Mouse (Mus musculus) macrophage (primary cell): ENCODE results near the gene Cdh13. TPM values are rescaled to one million over a fixed set of nuclear protein-coding genes. Genes with fewer than 3 reads are reported as not detected.

Experiments
- H3K27ac ChIP-seq: fragments of 350-480 bp; formaldehyde crosslinking; 2 replicates; pipeline ENCODE4 v1.9.0; 2021
- H3K36me3 ChIP-seq: fragments of 350-480 bp; formaldehyde crosslinking; 2 replicates; pipeline ENCODE4 v1.9.0; 2021; ENCODE audit errors: inconsistent target
- H3K4me3 ChIP-seq: fragments of 350-480 bp; formaldehyde crosslinking; 2 replicates; pipeline ENCODE4 v1.9.0; 2021; ENCODE audit errors: inconsistent target
- H3K79me2 ChIP-seq: fragments of 350-480 bp; formaldehyde crosslinking; 2 replicates; pipeline ENCODE4 v1.9.0; 2021; ENCODE audit errors: inconsistent target
- WGBS: methylation state at CpG from one replicate; pipeline ENCODE4 v1.1.7; 2026; ENCODE audit warnings: inconsistent platforms; ENCODE audit not compliant: missing documents; 5-methylcytosine and 5-hydroxymethylcytosine counted together
- polyA plus RNA-seq: library from polyadenylated mRNA; stranded (reverse); fragments of 250-400 nt; gene quantifications from 3 replicates; pipeline ENCODE4 v1.2.4, GENCODE M21; 2018; ENCODE audit warnings: inconsistent platforms

The Cdh13 gene
- polyA plus RNA-seq, 1 experiment from 2014 or later: not detected

DNA sequence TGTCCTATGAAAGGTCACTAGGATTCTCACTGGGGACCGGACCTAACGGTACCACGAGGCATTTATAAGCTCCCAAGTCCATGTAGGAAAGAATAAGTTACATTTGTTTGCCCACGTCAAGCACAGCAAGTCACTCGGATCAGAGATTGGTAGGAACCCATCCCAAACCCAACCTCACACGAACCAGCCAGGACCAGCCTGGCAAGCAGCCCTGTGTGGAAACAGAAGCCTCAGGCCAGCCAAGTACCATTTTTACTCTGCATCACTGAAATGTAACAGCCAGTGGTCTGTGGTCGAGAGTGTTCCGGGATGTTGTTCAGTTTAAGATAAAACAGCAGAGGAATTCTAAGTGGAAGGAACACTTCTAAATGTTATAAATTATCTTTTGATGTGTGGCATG, 587.2 kb downstream of the Cdh13 start:
- Histone ChIP-seq H3K36me3 (no peaks in the 10 kb centered on the region), H3K27ac (no peak overlapping the region), H3K79me2 (no peaks in the 10 kb centered on the region), H3K4me3 (no peak overlapping the region)
- WGBS: 93% methylated on average over 8 of the region's 8 CpGs

DNA sequence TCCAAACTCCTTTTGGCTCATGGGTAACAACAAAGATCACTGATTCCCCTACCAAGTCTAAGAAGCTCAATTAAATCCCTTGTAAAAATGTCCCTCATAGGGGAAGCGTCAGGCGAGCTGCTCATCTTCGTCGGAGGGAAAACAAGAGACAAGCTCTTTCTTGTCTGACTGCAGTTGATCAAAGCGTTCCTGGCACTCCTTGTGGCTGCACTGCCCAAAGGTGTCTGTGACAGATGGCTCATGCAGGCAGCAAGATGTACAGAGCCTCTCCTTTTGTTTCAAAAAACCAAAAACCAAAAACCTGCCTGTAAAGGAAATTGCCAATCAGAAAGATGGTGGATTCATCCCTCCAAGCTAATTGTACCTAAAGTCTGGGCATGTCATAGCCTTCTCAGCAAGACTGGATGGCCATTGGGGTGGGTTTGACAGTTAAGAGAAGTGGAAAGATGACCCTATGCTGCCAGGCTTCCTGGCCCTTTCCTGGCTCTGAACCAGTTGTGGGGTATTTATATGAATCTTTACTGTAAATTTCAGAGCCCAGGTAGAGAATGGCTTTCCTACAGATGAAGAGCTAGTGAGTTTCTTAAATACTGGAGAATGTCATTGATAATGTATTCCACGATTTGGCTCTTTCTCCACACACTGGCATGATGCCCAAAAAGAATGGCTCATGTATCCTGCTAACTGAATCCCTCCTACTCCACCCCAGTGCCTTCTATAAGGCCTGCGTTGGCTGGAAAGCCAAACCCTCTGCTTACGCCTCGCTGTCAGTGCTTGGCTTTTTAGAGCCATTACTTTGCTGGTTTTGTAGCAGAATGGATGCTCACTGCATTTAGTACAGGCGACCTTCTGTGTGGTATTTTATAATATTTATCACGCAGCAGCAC, 596.6 kb downstream of the Cdh13 start:
- Histone ChIP-seq H3K4me3 (no peak overlapping the region), H3K79me2 (no peaks in the 10 kb centered on the region), H3K36me3 (no peaks in the 10 kb centered on the region), H3K27ac (no peak overlapping the region)
- WGBS: 82% methylated on average over 11 of the region's 11 CpGs

GRCm38 (mm10) chr8:118884296-118884695, 600.8 kb downstream of the Cdh13 start:
- Histone ChIP-seq H3K27ac (no peak overlapping the region), H3K36me3 (no peaks in the 10 kb centered on the region), H3K79me2 (no peaks in the 10 kb centered on the region), H3K4me3 (no peak overlapping the region)
- WGBS: 91% methylated on average over 8 of the region's 8 CpGs

DNA sequence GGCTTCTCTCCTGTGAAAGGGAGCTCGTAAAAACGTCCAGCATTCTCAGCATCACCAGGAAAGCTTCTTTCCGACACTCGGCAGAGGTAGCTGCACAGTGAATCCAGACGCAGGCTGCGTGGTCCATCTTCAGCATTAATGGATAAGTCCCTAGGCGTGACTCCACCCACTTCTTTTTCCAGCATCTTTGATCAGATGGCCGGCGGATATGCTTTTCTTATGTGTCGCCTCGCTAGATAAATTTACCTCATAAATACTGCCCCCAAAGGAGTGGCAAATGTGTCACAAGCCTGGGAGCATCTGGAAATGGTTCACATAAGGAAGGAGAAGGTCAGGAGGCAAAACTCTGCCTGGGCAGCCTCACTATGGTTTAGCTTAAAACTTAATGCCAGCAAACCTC, 601.5 kb downstream of the Cdh13 start:
- 83% methylated on average over 11 of the region's 11 CpGs for WGBS
- Histone ChIP-seq H3K79me2 (no peaks in the 10 kb centered on the region), H3K27ac (no peak overlapping the region), H3K4me3 (no peak overlapping the region), H3K36me3 (no peaks in the 10 kb centered on the region)

DNA sequence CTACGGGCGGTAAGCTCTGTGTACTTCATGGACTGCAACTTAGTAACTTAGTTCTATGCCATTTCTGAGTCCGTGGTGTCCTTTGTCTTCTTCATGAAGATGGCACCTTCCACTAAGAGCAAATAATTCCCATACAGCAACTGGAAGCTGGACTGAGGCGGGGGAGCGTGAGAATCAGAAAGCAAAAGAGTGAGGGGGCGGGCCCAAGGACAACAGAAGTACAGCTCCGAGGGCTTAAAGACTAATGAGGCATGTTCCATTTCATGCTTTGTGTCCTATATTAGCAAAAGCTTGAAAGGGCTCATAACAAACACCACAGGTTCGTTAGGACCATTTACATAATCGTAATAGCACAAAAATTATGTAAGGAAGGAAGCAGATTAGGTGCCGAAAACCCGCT, 618.9 kb downstream of the Cdh13 start:
- Histone ChIP-seq H3K36me3 (no peaks in the 10 kb centered on the region), H3K4me3 (no peak overlapping the region), H3K27ac (no peak overlapping the region), H3K79me2 (no peaks in the 10 kb centered on the region)
- WGBS: 88% methylated on average over 11 of the region's 11 CpGs

DNA sequence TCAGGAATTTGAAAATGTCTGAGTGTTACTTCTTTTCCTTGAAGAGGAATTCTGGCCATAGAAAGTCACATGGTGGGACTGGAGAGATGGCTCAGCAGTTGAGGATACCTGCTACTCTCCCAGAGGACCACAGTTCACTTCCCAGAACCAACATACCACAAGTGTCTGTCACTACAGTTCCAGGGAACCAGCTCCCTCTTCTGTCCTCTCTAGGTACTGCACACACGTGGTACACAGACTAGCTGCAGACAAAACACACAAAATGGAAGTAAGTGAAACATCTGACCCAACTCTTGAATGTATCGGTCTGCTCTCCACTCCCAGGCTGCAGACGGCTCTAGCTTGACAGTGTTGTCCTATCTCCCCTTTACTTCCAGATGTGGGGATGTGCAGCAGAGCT, 633.0 kb downstream of the Cdh13 start:
- 85% methylated on average over 3 of the region's 3 CpGs for WGBS

DNA sequence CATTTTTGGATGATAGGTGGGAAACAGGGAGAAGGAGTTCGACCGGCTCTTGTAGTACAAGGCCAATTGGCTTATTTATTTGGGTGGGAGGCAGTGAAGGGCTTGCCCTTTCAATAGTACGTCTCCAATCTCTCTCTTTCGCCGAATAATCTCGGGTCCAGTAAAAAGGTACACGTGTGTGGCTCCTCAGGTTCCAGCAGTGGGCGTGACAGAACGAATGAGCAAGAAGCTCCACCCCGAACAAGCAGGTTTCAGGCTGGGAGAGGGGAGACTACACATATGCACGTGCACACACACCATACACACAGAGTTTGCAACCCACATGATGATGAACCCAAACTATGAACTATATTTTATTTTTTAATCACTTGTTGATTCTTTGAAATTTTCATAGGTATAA, 653.9 kb downstream of the Cdh13 start:
- WGBS: 42% methylated on average over 10 of the region's 11 CpGs
- Histone ChIP-seq H3K79me2 (no peaks in the 10 kb centered on the region), H3K27ac (no peak overlapping the region), H3K36me3 (no peaks in the 10 kb centered on the region), H3K4me3 (no peak overlapping the region)

More for the DNA sequence above, 633.0 kb downstream of the Cdh13 start:
- H3K4me3 ChIP-seq: no peak overlapping the region
- no peaks in the 10 kb centered on the region for H3K79me2 ChIP-seq
- no peaks in the 10 kb centered on the region for H3K36me3 ChIP-seq
- H3K27ac ChIP-seq: no peak overlapping the region

GRCm38 (mm10) chr8:118938025-118938424, 654.5 kb downstream of the Cdh13 start:
- Histone ChIP-seq H3K36me3 (no peaks in the 10 kb centered on the region), H3K4me3 (no peak overlapping the region), H3K27ac (no peak overlapping the region), H3K79me2 (no peaks in the 10 kb centered on the region)
- WGBS: 53% methylated on average over 8 of the region's 8 CpGs

DNA sequence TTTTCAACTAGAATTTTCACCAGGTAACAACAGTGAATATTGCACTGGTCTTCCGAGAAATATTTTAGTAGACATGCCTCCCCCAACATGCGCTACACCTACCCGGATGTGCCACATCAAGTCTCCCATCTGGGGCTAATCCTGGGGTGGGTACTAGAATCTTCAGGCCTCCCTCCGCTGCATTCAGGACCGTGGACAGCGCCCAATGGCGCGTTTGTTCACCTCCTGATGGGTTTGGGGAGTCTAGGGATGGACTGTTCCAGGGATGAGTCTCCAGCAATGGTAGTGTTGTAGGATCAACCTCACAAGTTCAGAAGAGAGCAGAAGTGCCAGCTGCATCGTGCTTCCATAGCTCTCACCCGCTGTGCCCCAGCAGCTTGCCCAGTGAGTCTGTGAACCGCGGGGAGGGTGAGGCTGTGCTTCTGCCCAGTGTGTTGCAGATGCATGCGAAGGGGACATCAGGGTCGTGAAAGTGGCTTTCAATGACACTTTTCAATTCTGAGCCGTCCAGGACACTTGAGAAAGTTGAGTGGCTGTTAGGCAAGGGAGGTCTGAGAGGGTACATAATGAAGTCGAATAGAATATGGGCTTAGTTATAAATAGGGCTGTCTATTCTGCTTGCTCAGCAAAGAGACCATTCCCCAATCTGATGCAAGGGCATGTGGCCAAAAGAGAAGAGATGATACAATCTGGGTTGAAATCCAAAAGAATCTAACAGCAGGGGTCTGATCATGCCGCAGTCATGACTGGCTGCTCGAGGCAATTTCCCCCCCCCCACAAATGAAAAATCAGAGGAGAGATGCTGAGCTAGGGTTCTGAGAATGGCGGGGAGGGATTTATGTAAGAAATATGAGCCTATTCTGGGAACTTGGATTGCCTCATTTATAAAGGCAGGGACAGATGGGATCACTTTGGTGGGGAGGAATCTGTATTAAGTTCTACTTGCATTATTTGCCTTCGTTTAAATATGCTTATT, 668.5 kb downstream of the Cdh13 start:
- no peak overlapping the region for H3K27ac ChIP-seq
- no peak overlapping the region for H3K4me3 ChIP-seq
- 64% methylated on average over 20 of the region's 20 CpGs for WGBS
- H3K36me3 ChIP-seq: no peaks in the 10 kb centered on the region
- no peaks in the 10 kb centered on the region for H3K79me2 ChIP-seq

- Histone ChIP-seq H3K36me3 (no peaks in the 10 kb centered on the region), H3K27ac (no peak overlapping the region), H3K79me2 (no peaks in the 10 kb centered on the region), H3K4me3 (no peak overlapping the region)
- WGBS: 90% methylated on average over 3 of the region's 3 CpGs
Observed at GRCm38 (mm10) chr8:118956109-118956508, 672.6 kb downstream of the Cdh13 start.

DNA sequence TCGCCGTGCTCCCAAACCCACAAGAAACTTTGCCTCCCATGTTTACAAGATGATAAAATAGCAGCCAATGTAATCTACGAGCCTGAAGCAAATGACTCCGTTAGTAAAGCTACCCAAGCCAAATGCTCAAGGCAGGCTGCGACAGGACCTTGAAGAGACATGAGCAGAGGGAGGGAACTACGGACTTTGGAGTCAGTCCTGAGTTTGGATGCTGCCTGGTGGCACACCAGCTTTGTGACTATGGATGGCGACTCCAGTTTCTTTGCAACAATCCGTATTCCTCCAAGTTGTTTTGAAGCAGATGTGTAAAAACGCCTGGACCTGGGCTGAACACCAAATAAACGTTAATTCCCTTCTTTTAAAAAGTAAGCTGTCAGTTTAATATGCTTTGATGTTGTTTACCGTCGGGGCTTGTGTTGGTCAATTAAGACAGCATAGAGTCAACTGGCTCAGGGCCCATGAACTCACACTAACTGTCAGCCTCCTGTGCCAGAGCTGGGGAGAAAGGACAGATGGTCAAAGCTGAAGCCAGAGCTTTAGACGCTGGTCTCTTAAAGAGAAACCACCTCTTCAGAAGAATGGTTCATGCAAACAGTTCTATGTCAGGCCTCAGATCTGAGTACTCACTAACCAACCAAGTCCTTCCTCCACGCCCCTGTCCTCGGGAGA, 678.5 kb downstream of the Cdh13 start:
- H3K27ac ChIP-seq: no peak overlapping the region
- no peaks in the 10 kb centered on the region for H3K79me2 ChIP-seq
- no peak overlapping the region for H3K4me3 ChIP-seq
- H3K36me3 ChIP-seq: no peaks in the 10 kb centered on the region
- whole genome bisulfite sequencing: 84% methylated on average over 15 of the region's 15 CpGs

DNA sequence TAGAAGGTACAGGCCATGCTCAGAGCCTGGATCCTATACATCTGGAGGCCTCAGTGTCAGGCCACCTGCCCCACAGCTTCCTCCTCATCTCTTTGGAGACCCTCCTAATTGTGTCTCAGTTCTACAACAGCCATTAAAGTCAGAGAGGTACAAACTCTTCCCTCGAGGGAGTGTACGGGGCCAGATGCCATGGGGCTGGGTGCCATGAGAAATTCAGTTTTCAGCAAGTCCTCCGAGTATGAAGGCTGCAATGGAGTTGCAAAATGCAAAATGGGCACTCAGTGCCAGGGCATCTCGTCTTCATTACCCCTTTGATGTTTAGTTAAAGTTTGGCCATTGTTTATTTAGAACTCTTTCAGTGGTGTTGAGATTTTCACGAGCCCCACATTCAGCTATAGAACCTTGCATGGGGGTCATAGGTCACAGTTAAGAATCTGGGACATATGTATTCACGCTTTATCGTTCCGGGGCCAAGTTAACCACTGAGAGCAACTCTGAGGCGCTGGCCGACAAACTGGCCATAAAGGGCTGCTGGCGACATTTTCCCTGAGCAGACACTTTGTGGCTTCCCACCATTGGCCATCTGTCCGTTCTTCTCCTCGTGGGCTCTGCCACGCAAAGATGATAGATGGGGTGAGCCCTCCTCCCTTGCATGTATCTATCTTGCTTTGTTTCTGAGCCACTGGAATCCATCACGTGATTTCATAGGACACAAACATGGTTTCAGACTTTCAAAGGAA, 681.7 kb downstream of the Cdh13 start:
- 85% methylated on average over 14 of the region's 15 CpGs for WGBS
- Histone ChIP-seq H3K79me2 (no peaks in the 10 kb centered on the region), H3K27ac (no peak overlapping the region), H3K36me3 (no peaks in the 10 kb centered on the region), H3K4me3 (no peak overlapping the region)

DNA sequence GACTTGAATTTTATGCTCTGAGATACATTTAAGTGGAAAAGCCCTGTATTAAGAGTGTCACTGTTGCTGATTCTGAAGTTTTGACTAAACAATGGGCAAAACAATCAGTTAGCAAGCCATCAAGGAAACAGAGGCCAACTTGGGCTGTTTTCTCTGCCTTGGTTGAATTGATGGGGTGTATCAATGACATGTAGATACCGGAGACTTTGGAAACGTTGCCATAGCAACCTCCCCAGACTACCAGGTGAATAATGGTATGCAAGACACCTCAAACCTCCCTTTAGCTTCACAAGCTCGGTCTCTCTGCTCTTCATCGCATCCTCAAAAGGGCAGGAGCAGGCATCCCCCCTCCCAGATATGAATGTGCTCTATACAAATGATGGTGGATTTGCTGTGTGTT, 685.4 kb downstream of the Cdh13 start:
- H3K79me2 ChIP-seq: no peaks in the 10 kb centered on the region
- no peak overlapping the region for H3K4me3 ChIP-seq
- 69% methylated on average over 4 of the region's 4 CpGs for WGBS
- no peak overlapping the region for H3K27ac ChIP-seq
- H3K36me3 ChIP-seq: no peaks in the 10 kb centered on the region

GRCm38 (mm10) chr8:118979800-118980199, 696.3 kb downstream of the Cdh13 start:
- Histone ChIP-seq H3K36me3 (no peaks in the 10 kb centered on the region), H3K27ac (no peak overlapping the region), H3K4me3 (no peak overlapping the region), H3K79me2 (no peaks in the 10 kb centered on the region)
- 34% methylated on average over 5 of the region's 5 CpGs for WGBS
